Mouse (Mus musculus) left cerebral cortex, adult 8-10 months (tissue): Measurements from ENCODE around the gene 4930432K21Rik. TPM values are rescaled to one million over a fixed set of nuclear protein-coding genes. Genes with fewer than 3 reads are reported as not detected.

Experiments
- DNase-seq, 2 experiments: peaks; one replicate each; pipeline ENCODE4 v3.0.0; 2022; ENCODE audit warnings: low spot score in 2 of 2
- total RNA-seq, 4 experiments: library from RNA; stranded (reverse); gene quantifications; 2 replicates each; pipeline ENCODE4 v1.2.4; 2022

Gene 4930432K21Rik
- total RNA-seq, 4 experiments from 2014 or later, result 2.8 to 3.2 (median 3.1) TPM

GRCm38 (mm10) chr8:84190191-84190867, 42.5 kb downstream of the 4930432K21Rik start:
- no peak for DNase-seq

- DNase-seq, result peak in 1 of 2 experiments; percentile 61
Measured at GRCm38 (mm10) chr8:84192023-84192422, 44.2 kb downstream of the 4930432K21Rik start.

- no peak for DNase-seq
Measured at GRCm38 (mm10) chr8:84192555-84192954, 44.7 kb downstream of the 4930432K21Rik start.

DNA sequence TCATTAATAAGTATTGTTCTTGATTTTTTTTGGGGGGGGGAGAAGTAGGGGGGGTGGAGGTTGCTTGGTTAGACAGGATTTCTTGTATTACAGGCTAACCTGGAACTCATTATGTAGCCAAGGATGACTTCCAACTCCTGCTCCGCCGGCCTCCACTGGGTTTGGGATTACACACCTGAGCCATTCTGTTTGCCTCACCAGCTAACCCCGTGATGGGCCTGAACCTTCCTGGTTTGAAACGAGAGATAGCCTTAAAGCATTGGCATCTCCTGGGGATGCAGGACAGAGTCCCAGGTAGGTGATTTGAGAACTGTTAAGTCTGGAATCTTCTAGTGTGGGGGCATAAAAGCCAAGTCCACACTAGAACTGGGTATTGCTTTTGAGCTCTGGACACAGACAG, 45.3 kb downstream of the 4930432K21Rik start:
- DNase-seq, result no peak

DNA sequence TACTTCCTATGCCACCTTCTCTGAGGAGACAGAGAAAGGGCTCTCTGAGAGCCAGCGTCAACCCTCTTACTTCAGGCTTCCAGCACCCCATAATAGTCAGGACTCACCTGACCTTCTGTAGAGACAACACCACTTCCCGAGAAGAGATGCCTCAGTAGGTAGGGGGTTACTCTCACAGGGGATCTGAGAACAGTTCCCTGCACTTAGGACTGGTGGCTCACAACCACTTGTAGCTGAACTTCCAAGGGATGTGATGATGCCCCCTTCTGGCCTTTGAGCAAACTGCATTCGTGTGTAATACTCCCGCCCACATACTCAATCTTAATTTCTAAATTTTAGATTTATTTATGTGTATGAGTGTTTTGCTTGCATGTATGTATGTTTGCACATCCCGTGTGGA, 45.7 kb downstream of the 4930432K21Rik start:
- DNase-seq, result no peak

DNA sequence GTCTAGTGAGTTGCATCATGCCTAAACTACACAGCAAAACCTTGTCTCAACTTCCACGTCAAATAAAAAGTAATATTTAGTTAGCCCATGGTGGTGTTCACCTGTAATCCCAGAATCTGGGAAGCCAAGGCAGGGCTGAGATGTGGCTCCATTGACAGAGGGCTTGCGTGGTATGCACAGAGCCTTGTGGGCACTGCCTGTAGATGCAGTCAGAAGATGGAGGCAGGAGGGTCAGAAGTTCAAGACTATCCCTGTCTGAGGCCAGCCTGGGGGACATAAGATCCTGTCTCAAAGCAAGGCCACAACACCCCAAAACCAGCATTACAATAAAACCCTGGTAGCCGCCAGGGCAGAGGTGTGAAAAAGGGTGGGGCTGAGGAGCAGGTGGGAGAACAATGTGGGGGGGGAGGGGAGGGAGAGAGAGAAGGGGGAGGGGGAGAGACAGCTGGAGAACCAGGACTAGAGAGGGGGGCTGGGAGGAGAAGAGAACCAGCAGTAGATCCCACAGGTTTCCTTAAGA, 46.5 kb downstream of the 4930432K21Rik start:
- no peak for DNase-seq

- peak; percentile 41 to 70 for DNase-seq
Measured at GRCm38 (mm10) chr8:84197141-84197921, 49.5 kb downstream of the 4930432K21Rik start.

- DNase-seq, result peak; percentile 66 to 87
Measured at GRCm38 (mm10) chr8:84197922-84198774, 50.3 kb downstream of the 4930432K21Rik start.

DNA sequence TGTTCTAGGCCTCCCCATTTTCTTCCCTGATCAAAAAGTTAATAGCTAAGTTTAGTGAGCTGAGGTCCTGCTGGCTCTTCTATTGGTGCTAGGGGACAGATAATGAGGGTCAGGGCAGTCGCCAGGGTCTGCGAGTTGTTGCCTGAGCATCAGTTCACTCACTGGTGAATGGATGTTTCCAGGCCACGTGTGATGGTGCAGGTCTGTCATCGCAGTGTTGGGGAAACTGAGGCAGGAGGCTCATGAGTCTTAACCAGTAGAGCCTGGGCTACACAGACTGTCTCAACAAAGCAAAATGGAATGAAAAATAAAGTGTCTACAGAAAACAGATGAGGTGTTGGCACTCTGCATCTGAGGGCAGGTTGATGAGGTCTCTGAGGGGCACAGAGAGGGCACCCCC, 51.0 kb downstream of the 4930432K21Rik start:
- no peak for DNase-seq

GRCm38 (mm10) chr8:84199348-84200125, 51.7 kb downstream of the 4930432K21Rik start:
- DNase-seq, result no peak

DNA sequence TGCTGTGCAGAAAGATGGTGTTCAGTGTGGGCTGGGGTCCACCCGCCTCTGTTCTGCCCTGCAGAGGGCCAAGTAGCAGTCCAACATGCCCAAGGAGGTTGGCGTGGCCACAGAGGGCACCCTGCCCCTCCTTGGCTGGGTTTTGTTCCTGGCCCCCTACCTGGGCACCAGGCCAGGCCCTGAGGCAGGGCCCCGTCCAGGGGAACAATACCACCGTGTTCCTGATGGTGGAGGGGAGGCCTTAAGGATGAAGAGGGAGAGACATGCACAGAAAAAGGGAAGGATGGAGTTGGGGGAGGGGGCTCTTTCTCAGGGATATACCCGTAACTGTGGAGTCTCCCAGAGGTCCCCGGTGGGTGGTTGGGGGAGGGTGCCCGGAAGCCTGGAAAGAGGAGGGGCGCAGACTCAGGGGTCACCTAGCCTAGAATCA, 52.3 kb downstream of the 4930432K21Rik start:
- no peak for DNase-seq

DNA sequence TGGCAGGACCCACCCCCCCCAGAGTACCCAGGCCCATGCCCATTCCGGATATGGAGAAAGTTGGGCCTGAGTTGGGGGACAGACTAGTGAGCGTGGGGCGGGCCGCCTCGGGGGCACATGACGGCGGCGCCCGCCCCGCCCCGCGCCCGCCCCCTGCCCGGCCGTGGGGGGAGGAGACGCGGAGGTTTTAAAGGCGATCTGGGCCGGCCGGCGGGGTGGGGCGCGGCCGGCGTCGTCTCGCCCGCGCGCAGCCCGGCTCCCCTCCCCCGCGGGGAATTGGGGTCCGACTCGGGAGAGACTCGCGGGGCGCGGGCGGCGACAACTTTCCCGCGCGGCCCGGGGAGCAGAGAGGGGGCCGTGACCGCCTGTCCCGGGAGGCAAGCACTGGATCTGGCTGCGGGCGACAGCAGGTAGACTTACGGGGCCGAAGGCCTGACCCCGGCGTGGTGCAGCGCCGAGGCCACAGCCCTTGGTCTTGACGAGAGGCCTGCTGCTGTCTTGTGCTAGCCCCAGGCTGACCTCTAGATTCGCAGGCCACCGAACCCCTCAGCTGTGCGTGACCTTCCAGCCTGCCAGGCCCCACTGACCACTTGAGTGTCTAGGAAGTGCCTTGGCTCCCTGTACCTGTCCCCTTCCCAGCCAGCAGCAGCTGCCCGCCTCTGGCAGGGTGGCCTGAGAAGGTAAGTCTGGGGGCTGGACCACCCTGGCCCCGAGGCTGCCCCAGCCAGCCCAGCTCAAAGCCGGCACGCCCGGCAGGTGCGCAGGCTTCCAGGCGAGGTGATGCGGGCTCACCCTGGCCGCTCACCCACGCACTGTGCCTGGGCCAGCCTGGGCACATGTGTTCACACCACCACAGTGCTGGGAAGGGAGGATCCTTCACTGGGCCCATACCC, 53.1 kb downstream of the 4930432K21Rik start:
- DNase-seq, result peak in 1 of 2 experiments; percentile 54

- peak in 1 of 2 experiments; percentile 56 for DNase-seq
Measured at GRCm38 (mm10) chr8:84201545-84202245, 53.9 kb downstream of the 4930432K21Rik start.

DNA sequence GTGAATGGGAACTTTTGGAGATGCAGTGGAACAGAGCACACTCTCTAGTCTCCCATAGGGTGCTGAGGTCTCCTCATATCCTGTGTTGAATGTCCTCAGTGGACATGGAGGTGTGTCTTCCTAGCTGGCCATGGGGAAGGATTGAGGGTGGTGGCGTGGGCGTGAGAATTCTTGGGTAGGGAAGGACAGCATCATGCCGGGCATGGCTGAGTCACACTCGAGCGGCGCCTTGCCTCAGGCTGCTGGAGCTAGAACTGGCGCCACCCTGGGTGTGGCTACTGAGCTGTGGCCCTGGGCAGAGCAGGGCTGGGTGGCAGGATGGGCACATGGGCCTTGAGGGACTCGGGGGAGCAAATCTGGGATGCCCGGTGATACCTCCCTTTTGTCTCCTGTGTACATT, 54.6 kb downstream of the 4930432K21Rik start:
- DNase-seq, result peak in 1 of 2 experiments; percentile 64

- peak in 1 of 2 experiments; percentile 84 for DNase-seq
Measured at GRCm38 (mm10) chr8:84202938-84203917, 55.4 kb downstream of the 4930432K21Rik start.

DNA sequence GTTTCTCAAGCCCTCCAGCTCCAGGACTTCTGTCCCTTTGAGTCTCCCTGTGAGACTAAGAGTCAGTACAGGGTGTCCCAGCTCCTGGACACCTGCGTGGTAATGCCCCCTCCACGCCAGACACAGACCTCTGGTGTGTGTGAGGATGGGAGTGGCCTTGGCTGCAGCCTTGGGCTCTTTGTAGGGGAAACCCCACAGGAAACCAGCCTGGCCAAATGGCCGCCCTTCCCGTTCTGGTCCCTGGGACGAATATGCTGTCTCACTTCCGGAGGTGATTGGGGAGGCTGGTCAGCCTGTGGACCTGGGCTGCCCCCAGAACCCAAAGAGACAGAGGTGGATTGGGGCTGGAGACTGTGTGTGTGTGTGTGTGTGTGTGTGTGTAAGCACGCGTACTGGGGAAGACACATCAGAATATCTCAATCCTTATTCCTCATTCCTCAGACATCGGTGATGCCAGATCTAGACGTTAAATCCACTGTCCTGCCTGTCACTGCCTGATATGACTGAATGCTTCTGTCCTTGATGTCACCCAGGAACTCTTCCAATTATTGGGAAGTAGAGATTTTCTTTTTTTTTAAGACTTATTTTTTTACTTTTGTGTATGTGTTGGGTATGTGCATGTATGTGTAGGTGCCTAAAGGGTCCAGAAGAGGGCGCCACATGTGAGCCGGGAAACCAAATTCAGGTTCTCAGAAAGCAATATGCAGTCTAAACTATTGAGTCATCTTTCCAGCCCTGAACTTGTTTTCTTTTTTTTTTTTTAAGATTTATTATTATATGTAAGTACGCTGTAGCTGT, 56.3 kb downstream of the 4930432K21Rik start:
- DNase-seq, result no peak

DNA sequence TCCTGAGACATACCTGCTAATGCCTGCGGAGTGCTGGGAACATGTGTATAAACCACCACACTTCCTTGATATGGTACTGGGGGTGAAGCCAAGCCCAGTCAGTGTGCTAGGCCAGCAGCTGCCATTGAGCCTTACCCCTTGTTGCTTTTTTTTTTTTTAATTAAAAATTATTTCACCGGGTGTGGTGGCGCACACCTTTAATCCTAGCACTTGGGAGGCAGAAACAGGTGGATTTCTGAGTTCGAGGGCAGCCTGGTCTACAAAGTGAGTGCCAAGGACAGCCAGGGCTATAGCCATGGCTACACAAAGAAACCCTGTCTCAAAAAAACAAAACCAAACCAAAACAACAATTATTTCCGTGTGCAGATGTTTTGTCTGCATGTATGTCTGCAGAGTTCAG, 57.2 kb downstream of the 4930432K21Rik start:
- DNase-seq, result no peak
